Mouse (Mus musculus): ENCODE measurements at regions not wholly inside any gene's neighbourhood (a gene's known extent, or its start where the extent isn't known, plus 50 kb on each side); places are given as distances from the start of the nearest gene placed in this dataset.

- no peak for DNase-seq (ENCODE audit: low spot score in 2 of 2)
Measured at GRCm38 (mm10) chr1:190639846-190640245, 271.7 kb downstream of the Rps6kc1 start.

- DNase-seq (ENCODE audit: low spot score in 2 of 2) = no peak
Measured at GRCm38 (mm10) chr1:190634935-190635334, 276.6 kb downstream of the Rps6kc1 start.

GRCm38 (mm10) chr1:190631641-190632040 is 279.9 kb downstream of the Rps6kc1 start:
- DNase-seq (ENCODE audit: low spot score in 2 of 2) = no peak

- DNase-seq (ENCODE audit: low spot score in 2 of 2) = no peak
Measured at GRCm38 (mm10) chr1:190630193-190630592, 281.4 kb downstream of the Rps6kc1 start.

- DNase-seq (ENCODE audit: low spot score in 2 of 2) = no peak
Measured at GRCm38 (mm10) chr1:190623916-190624315, 287.7 kb downstream of the Rps6kc1 start.

- no peak for DNase-seq (ENCODE audit: low spot score in 2 of 2)
Measured at GRCm38 (mm10) chr1:190600425-190600824, 311.1 kb downstream of the Rps6kc1 start.

- DNase-seq (ENCODE audit: low spot score in 2 of 2) = no peak
Measured at GRCm38 (mm10) chr1:190599622-190600021, 311.9 kb downstream of the Rps6kc1 start.

- no peak for DNase-seq (ENCODE audit: low spot score in 2 of 2)
Measured at GRCm38 (mm10) chr1:190596209-190596608, 315.4 kb downstream of the Rps6kc1 start.

GRCm38 (mm10) chr1:190591621-190592020 is 319.9 kb downstream of the Rps6kc1 start:
- DNase-seq (ENCODE audit: low spot score in 2 of 2) = no peak

- no peak for DNase-seq (ENCODE audit: low spot score in 2 of 2)
Measured at GRCm38 (mm10) chr1:190589586-190589985, 322.0 kb downstream of the Rps6kc1 start.

GRCm38 (mm10) chr1:190583272-190583671 is 328.3 kb downstream of the Rps6kc1 start:
- DNase-seq (ENCODE audit: low spot score in 2 of 2) = no peak

- DNase-seq (ENCODE audit: low spot score in 2 of 2) = no peak
Measured at GRCm38 (mm10) chr1:190580653-190581052, 330.9 kb downstream of the Rps6kc1 start.

GRCm38 (mm10) chr1:190570981-190571380 is 340.6 kb downstream of the Rps6kc1 start:
- DNase-seq (ENCODE audit: low spot score in 2 of 2) = no peak

GRCm38 (mm10) chr1:190570563-190570962 is 341.0 kb downstream of the Rps6kc1 start:
- no peak for DNase-seq (ENCODE audit: low spot score in 2 of 2)

GRCm38 (mm10) chr1:190566744-190567143 is 344.8 kb downstream of the Rps6kc1 start:
- no peak for DNase-seq (ENCODE audit: low spot score in 2 of 2)

GRCm38 (mm10) chr1:190562865-190563457 is 348.6 kb downstream of the Rps6kc1 start:
- DNase-seq (ENCODE audit: low spot score in 2 of 2) = no peak

- DNase-seq (ENCODE audit: low spot score in 2 of 2) = no peak
Measured at GRCm38 (mm10) chr1:190560086-190560485, 351.5 kb downstream of the Rps6kc1 start.

GRCm38 (mm10) chr1:190541892-190542291 is 369.7 kb downstream of the Rps6kc1 start:
- DNase-seq (ENCODE audit: low spot score in 2 of 2) = no peak

- no peak for DNase-seq (ENCODE audit: low spot score in 2 of 2)
Measured at GRCm38 (mm10) chr1:190532879-190533676, 362.6 kb upstream of the Prox1 start.

- DNase-seq (ENCODE audit: low spot score in 2 of 2) = no peak
Measured at GRCm38 (mm10) chr1:190531224-190531623, 360.7 kb upstream of the Prox1 start.

GRCm38 (mm10) chr1:190530079-190530478 is 359.6 kb upstream of the Prox1 start:
- DNase-seq (ENCODE audit: low spot score in 2 of 2) = no peak

GRCm38 (mm10) chr1:190527545-190528137 is 357.1 kb upstream of the Prox1 start:
- DNase-seq (ENCODE audit: low spot score in 2 of 2) = no peak

- DNase-seq (ENCODE audit: low spot score in 2 of 2) = no peak
Measured at GRCm38 (mm10) chr1:190526634-190527033, 356.1 kb upstream of the Prox1 start.
